Mouse (Mus musculus) granulocyte monocyte progenitor cell, adult 5-6 weeks (primary cell): ENCODE measurements around the gene Rgs8. TPM values are rescaled to one million over a fixed set of nuclear protein-coding genes. Genes with fewer than 3 reads are reported as not detected.

Experiments used
- ATAC-seq: replicated peaks from 2 replicates; pipeline ENCODE4 v1.8.0; 2016; ENCODE audit warnings: mild to moderate bottlenecking, moderate TSS enrichment, inconsistent platforms; ENCODE audit not compliant: poor library complexity, severe bottlenecking
- total RNA-seq, 2 experiments: library from RNA; stranded (forward) in 1 of 2; stranded (reverse) in 1 of 2; fragments of 200-712, 200-1000 nt in 1 of 2; fragments of >200 nt in 1 of 2; fragmentation: Nextera tagmentation in 1 of 2; gene quantifications; 2 replicates each; pipeline ENCODE4 v1.2.3; 2014 to 2017

Rgs8 gene
- total RNA-seq (2014; fragmentation: Nextera tagmentation) (0.34 and 4.6 TPM in 2 replicates), total RNA-seq (2017) (0.47 and 1.3 TPM in 2 replicates)

DNA sequence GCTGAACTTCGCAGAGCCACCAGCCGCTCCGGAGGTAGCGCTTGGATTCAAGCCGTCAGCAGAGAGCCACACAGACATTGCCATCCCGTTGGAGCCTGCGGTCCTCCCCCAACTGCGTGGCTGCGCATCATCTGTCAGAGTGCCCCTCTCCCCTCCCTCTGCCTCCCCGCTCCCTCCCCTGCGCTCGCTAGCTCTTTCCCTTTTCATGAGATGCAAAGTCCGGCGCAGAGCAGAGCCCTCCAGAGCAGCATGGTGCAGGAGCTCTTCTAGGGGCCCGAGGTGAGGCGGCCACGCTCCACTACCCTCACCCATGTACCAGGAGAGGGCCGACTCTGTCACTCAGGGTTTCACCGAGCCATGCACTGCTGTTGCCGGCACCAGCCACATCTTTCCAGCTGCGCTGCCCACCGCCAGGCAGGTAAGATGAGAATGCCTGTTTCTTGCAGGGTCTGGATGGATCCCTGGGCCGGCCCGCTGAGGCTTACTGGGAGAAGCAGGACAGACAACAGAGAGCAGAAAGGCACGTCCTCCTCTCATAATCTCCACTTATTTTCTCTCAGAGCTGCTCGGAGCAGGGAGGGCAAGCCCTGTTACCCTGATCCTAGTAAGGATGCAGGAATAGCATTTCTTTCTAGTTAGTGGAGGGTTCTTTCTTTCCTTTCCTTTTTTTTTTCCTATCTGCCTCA is at the start of gene Rgs8:
TSS of gene Rgs8 (plus strand) at position 88 of the 686 bp plus-strand sequence.
- peak; percentile 37 for ATAC-seq

GRCm38 (mm10) chr1:153617340-153617830 is 35.4 kb upstream of the Rgs8 start:
- 0 out of 2 replicates have a peak, but pooled peaks have one; percentile 35 for ATAC-seq

DNA sequence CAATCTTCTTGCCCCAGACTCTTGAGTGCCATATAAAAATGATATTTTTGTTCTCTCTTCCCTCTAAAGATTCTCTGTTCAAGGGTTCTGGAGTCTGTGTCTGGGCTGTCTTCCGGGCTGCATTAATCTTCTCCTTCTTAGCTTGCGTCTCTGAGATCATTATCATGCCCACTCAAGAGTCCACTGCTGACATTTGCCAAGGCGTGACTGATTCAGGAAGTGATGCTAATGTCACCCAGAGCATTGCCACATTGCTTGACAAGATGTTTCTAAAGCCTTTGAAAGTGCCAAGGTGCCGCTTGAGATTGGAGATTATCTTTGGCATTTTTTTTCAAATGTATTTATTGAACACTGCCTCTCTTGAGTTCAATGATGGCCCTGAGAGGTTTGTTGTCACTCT is 29.8 kb upstream of the Rgs8 start:
- peak; percentile 98 for ATAC-seq

DNA sequence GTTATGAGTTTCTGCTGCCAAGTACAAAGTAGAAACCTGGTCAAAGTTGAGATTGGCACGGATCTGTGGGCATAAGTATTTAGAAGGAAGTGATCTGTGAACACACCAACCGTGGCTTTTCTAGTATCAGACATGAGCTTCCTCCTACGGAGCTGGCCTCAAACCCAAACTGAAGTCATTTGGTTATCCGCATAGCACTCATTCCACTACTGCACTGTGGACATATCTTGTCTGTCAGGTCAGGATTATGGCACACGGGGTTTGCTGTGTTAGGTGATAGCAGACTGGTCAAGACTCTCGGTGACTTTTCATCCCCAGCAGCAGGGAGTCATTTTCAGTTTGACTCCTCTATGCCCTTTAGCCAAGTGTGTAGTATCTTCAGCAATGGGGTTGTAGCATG is 20.1 kb upstream of the Rgs8 start:
- ATAC-seq: peak; percentile 50

GRCm38 (mm10) chr1:153635056-153635455 is 17.8 kb upstream of the Rgs8 start:
- peak; percentile 85 for ATAC-seq

- ATAC-seq: no peak
These were observed 17.3 kb upstream of the Rgs8 start for GRCm38 (mm10) chr1:153635521-153635920.

DNA sequence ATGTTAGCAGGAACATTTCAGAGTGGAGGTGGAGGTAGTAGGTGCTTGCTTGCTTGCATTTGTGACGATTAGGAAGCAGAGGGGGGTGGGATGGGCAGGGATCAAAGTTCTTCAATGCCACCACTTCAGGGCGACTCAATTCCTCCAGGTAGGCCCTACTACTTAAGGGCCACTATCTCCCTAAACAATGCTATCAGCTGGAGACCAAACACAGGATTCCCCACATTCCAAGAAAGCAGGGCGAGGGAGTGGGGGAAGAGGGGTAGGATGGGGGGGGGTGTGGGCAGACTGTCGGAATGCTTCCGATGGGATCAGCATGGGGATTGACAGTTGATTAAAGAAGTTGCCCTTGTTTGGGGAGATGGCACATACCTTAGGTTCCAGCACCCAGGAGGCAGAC is 16.0 kb upstream of the Rgs8 start:
- no peak for ATAC-seq

DNA sequence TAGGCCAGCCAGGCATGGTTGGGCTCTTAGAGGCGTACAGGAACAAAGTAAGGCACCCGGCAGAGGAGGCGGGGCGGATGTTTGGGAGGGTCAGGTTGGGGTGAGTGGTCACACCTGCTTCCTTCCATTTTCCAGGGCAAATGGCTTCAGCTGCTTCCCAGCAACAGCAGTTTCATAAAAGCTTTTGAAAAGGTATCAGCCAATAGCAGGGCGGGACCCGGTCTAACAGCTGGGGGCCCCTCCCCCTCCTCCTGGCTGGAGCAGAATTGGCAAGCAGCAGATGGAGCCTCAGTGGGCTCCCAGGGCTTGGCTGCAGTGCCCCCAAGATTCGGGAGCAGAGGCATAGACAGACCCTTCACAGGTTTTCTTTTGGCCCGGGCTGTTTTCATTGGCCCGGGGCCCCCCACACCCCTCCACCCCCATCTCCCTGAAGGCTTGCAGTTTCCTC is 11.3 kb upstream of the Rgs8 start:
- no peak for ATAC-seq

- no peak for ATAC-seq
These were observed 10.8 kb upstream of the Rgs8 start for GRCm38 (mm10) chr1:153641940-153642501.

GRCm38 (mm10) chr1:153653674-153654073 is 849 bp downstream of the Rgs8 start:
- no peak for ATAC-seq

DNA sequence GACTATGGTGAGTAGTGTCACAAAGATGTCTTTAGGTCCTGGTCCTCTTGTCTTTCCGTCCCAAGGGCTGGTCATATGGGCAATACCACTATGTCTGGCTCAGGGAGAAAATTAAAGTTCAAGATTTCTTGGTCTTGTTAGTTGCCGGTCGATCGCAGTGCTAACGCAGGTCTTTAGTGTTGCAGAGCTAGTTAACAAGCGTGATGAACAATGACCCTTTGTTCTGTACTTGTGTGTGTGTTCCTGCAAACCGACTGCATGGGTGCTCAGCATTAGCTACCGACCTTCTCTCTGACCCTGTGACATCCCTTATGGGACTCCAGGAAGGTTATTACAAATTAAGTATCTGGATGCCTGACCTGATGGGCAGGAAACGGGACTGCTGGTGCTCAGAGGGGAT is 6.8 kb downstream of the Rgs8 start:
- ATAC-seq: no peak

DNA sequence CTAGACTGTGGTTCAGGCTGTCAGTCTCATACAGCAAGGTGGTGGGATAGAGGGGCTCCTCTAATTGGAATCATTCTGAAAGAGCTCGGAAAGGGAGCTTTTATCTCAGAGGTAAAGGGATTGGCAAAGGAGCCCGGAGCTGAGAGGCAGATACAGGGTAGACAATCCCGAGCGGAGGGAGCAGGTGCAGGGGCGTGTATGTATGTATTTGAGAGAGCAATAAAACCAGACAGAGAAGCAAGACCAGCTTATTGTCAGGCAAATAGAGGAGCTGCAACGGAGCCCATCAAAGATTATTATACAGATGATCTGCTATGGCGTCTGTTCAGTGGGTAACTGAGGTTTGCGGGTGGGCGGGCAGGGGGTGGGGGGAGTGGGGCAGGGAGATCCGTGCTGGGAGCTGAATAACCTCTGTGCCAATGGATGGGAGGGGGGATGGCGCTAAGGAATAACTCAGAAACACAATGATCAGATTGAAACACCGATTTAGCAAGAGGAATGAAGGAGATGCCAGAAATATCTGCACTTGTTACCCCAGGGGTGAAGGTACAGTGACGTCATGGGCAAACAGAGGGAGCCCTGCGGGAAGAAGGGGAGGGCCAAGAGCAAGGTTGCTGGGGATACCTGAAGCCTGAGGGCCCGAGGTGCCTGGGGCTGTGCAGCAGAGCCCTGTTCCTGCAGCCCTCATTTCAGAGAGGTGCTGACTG is 8.3 kb downstream of the Rgs8 start:
- ATAC-seq: no peak

- no peak for ATAC-seq
These were observed 8.8 kb downstream of the Rgs8 start for GRCm38 (mm10) chr1:153661689-153662002.

DNA sequence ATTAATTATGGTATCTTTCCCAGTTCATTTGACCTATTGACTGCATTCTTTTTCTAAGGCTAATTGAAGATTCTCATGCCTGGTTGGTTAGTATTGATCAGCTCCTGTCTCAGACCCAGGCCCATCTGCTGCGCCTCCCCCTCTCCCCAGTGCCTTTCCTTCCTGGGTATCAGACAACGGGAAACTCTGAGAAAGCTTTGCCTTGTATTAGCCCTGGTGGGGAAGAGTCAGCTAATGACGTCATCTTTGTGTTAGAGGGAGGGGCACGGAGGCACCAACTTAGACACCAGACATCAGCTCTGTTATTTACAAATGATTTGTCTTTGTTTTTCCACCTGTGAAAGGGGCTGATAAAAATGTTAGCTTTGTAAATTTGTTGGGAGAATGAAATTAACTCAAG is 9.5 kb downstream of the Rgs8 start:
- ATAC-seq: no peak

GRCm38 (mm10) chr1:153665066-153665715 is 12.4 kb downstream of the Rgs8 start:
- no peak for ATAC-seq

GRCm38 (mm10) chr1:153666236-153666635 is 13.4 kb downstream of the Rgs8 start:
- no peak for ATAC-seq

GRCm38 (mm10) chr1:153667244-153667727 is 14.5 kb downstream of the Rgs8 start:
- peak; percentile 94 for ATAC-seq

DNA sequence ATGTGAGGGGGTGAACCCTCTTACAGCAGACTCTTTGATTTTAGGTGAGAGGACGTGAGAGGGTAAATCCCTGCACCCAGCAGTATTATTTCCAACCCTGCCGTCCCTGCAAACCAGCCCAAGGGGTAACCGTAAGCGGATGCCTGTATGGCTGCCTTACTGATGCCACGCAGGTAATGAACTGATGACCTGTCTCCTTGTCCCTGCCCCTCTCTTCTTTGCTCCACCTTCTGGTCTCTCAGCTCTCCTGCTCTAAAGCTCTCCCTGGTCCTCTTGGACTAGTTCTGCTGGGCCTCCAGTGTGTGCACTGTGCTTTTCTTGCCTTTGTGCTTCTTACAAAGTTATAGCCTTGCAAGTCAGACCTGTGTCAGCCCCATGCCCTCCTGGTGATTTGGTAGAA is 15.0 kb downstream of the Rgs8 start:
- ATAC-seq: peak; percentile 18; the same call in 1 of the 2 replicates

DNA sequence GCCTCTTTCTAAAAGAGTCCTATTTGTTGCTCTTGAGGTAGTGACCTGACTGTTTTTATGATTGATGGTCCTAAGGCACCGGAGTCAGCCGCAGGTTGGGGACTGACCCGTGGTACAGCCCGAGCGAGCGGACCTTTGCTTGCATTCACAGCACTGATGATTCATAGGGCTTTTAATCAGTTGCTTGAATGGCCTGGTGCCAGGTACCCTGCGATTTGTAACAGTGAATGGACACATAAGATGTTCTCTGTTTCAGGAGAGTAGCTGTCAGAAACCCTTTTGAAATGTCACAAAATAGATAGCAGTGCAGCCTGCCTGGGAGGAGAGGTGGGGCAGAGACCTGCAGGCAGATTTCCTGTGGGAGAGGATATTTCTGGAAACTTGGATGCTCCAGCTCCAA is 16.3 kb downstream of the Rgs8 start:
- ATAC-seq: no peak

- no peak for ATAC-seq
These were observed 16.9 kb downstream of the Rgs8 start for GRCm38 (mm10) chr1:153669728-153670127.

GRCm38 (mm10) chr1:153671352-153671751 is 18.5 kb downstream of the Rgs8 start:
- no peak for ATAC-seq
